Mouse (Mus musculus): Measurements from ENCODE around the gene Acvr1b.
A peak's percentile ranks its signal among the peaks of the same experiment; 100 is the strongest.

Acvr1b gene

DNA sequence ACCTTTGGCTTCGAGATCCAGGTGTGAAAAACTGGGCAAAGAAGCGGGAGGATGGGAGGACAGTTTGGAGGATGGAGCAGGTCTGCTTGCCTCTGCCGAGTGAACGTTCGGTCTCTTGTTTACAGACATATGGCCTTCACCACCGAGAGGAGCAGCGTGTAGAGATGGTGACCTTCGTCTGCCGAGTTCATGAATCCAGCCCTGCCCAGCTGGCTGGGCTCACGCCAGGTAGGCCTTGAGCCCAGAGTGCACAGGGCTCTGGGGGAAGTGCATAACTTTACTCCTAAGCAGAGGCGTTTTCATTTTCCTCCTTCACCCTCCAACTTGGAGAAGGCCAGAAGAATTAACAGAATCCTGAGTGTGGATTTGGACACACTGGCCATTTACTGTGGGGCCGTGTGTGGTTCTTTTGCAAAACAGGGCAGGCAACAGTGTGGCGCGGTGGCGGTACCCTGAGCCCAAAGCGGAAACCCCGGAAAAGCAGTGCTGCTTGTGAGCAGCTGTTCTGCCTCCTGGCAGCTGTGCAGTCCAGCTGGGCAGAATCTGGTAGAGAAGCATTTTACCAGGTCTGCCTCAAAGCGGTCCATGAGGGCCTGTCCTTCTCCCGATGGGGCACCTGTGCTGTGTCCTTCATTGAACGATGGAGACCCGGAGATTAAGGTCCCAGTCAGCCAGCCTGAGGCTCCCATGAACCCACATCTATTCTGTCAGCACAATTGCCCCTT lies 55.2 kb downstream of the Acvr1b start:
- no peak for DNase-seq (ENCODE audit: low spot score)

- no peak for DNase-seq (ENCODE audit: low spot score)
Observed at GRCm38 (mm10) chr15:101230503-101230902, 56.6 kb downstream of the Acvr1b start.

GRCm38 (mm10) chr15:101230995-101231647 lies 57.3 kb downstream of the Acvr1b start:
- DNase-seq (ENCODE audit: low spot score): no peak

DNA sequence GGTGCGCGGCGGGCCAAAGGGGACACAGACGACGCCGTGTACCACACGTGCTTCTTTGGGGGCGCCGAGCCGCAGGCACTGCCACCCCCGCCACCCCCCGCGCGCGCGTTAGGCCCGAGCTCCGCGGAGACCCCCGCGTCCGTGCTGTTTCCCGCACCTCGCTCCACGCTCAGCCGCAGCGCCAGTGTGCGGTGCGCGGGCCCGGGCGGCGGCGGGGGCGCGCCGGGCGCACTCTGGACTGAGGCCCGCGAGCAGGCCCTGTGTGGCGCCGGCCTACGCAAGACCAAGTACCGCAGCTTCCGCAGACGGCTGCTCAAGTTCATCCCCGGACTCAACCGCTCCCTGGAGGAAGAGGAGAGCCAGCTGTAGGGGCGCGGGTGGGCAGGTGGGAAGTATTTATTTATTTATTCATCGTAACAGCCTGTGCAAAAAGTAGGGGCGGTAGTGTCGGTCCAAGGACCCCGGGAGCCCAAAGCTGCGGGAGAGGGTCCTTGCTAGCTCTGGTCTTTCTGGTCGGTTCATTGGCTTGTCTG lies 57.8 kb downstream of the Acvr1b start:
- no peak for DNase-seq (ENCODE audit: low spot score)

DNA sequence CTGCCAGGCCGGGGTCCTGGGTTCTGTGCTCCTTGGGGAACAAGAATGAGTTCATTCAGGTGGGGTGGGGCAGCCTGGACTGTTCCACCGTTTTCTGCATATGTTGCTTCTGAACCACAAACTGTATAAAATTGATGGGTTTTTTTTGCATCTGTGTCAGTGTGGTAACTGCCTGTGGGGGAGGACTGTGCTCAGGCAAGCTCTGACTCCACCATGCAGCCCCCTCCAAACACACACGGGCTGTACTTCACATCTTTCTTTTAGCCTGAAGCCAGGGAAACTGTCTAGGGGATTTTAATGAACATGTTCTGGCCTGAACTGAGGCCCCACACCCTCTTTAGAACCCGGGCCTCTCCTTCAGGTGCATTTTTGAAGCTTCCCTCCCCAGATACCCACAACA lies 58.7 kb downstream of the Acvr1b start:
- DNase-seq (ENCODE audit: low spot score): no peak

DNA sequence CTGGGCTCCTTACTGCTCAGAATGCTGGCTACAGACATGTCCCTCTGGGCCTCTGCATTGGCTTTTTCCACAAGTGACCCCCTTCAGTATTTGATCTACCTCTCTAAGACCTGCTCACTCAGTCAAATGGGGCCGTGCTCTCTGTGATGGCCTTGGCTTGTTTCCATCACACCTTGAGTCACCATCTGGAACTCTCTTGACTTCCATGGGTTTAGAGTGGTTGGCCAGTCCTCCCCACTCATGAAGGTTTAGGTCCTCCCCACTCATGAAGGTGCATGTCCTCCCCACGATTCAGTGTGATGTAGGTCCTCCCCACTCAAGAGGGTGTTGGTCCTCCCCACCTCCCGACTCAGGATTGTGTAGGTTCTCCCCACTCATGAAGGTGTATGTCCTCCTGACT lies 59.3 kb downstream of the Acvr1b start:
- DNase-seq (ENCODE audit: low spot score): no peak

DNA sequence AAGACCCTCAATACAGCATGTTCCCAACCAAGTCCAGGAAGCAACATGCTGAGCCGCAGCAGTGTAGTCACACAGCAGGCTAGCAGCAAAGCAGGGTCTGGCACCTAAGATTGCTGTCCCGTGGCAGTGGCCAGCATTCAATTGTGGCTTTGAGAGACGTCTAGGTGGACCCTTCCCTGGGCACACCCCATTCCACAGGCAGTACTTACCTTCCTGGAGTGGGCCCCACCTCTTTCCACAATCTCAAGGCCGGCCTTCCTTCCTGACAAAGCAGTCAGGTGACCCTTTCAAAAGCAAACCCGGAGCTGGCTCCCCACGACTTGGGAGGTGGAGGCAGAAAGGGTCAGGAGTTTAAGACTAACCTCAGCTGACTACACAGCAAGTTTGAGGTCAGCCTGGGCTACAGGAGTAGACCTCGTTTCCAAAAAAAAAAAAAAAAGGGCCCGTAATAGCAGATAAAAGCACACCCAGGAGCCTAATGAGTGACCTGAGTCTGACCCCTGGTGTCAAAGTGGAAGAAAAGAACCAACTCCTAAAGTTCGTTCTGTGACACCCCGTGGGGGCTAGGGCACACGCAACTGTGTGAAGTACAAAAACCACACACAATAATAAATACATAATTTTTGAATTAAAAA lies 59.9 kb downstream of the Acvr1b start:
- no peak for DNase-seq (ENCODE audit: low spot score)

DNA sequence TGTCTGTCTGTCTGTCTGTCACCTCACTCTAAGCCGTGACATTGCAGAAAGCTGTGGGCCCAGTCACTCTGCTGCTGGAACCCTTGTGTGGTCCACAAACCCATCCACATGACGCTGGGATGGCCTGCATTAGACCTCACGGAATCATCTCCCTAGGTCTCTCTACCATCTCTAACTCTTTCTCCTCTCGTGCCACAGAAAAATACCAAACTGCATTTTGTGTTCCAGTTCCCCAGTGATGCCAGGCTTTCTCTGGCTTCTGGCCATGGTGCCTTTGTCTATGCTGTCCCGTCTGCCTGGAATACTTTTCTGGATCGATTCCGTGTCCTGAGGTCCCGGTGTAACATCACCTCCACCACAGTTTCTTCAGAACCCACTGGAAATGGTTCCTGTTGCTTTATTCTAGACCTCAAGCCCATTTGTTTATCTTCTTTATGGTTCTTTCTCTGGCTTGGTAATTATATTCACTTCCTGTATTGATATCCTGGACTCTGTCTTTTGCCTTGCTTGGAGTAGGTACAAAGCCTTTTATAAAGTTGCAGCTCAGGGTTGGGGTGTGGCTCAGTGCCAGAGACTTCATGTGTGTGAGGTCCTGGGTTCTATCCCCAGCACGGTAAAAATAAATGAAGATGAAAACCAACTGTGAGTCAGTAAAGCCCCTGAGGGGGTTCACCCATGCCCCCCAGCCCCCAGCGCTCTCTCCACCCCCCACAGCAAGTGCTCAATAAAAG lies 60.9 kb downstream of the Acvr1b start:
- no peak for DNase-seq (ENCODE audit: low spot score)

GRCm38 (mm10) chr15:101235342-101235698 lies 61.5 kb downstream of the Acvr1b start:
- DNase-seq (ENCODE audit: low spot score): no peak

DNA sequence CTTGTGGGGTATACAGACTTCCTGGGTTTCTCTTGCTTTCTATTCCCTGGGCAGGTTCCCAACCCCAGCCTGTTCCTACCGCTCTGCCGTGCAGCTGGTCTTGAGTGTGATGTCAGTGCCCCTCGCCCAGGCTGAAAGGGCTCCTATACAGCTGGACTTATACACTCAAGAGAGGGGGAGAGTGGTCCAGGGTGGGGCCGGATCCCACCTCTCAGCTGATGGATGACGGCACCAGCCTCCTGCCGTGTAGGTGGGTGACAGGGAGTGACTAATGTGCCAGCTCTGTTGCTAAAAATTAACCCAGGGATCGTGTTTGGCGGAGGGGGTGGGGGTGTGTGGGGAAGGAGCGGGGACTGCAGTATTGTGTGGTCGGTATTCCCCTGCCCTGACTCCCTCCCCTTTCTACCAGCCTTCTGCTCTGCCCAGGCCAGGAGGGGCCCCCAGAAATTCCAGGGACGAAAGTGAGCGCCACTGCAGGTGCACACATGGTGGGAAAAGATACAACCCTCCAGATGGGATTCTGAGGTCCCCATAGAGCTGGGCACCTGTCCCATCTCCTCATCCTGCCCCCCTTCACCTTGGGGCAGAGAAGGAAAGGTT lies 62.0 kb downstream of the Acvr1b start:
- no peak for DNase-seq (ENCODE audit: low spot score)

GRCm38 (mm10) chr15:101236878-101237277 lies 63.0 kb downstream of the Acvr1b start:
- peak; percentile 80 for DNase-seq (ENCODE audit: low spot score)

GRCm38 (mm10) chr15:101238885-101239511 lies 65.1 kb downstream of the Acvr1b start:
- DNase-seq (ENCODE audit: low spot score): peak; percentile 82

GRCm38 (mm10) chr15:101239821-101240220 lies 66.0 kb downstream of the Acvr1b start:
- DNase-seq (ENCODE audit: low spot score): no peak

- peak; percentile 93 for DNase-seq (ENCODE audit: low spot score)
Observed at GRCm38 (mm10) chr15:101240799-101241204, 66.9 kb downstream of the Acvr1b start.

- DNase-seq (ENCODE audit: low spot score): no peak
Observed at GRCm38 (mm10) chr15:101241236-101241635, 67.4 kb downstream of the Acvr1b start.

DNA sequence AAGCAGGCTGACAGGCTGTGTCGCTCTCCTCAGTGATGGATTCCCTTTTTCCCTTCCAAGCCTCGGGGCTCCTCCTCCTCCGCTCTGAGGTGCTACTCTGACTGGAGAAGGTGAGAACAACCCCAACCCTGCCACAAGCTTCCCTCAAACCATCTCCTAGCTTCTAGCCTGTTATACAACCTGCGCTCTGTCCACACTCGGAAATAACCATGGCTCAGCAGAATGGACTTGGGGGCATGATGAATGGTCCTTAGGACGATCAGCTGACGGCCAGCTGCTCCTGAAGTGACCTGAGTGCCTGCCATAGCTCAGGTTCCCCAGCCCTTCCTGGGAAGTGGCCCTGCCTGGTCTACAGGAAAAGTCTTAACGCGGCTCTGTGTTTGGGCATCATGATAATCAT lies 68.0 kb downstream of the Acvr1b start:
- DNase-seq (ENCODE audit: low spot score): no peak

GRCm38 (mm10) chr15:101242645-101243044 lies 68.8 kb downstream of the Acvr1b start:
- peak; percentile 50 for DNase-seq (ENCODE audit: low spot score)

GRCm38 (mm10) chr15:101244012-101244411 lies 70.1 kb downstream of the Acvr1b start:
- DNase-seq (ENCODE audit: low spot score): no peak

DNA sequence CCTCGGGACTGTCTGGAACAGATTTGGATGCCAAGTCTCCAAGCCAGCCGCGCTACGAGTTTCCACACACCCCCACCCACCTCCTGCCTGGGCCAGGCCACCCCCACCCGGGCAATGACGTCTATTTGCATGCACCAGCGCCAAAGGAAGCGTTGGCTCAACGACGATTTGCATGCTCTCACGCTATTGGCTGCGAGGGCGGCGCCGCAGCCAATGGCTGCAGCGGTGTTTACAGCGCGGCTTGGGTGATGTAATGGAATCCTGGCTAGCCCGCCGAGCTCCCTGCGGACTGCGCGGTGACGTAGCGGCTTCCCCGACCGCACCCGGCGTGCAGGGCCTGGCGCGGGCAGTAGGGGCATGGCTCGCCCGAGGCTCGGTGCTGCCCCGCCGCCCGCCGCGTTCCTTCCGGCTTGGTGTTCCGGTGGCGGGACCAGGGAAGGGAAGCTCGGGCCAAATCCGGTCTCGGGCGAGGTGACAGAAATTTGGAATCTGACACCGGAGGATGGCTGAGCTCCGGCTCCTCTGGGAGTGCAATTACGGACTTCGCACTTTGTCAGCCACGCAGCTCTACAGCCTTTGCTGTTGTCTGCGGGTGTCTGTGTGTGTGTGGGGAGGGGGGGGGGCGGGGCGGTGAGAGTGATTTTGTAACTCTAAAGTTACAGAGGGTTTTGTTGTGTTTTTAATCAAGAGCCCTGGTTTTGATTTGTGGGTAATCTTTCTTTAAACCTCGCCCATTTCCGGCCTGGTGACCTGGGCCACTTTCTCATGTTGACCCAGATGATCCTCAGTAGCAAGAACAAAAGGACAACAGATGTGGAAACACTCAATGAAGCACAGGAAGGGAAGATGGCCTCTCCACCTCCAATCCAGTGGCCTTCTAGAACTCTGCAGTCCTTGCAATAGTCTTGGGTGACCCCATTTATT lies 72.6 kb downstream of the Acvr1b start:
- DNase-seq (ENCODE audit: low spot score): peak; percentile 98

DNA sequence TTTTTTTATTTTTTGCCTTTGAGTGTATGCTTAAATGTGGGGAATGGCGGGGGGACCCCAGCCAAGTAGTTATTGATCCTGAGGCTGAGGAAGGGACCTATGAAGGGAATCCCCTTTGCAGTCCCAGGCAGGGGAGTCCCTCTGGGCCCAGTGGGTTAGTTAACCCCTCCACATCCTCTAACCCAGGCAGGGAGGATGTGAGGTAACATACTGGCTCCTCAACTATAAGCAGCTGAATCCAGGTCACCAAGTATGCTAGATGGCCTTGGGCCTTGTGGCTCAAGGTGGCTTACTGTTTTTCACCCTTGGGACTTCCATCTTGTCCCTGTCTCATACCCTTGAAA lies 73.3 kb downstream of the Acvr1b start:
- DNase-seq (ENCODE audit: low spot score): no peak

Data from embryo, embryonic 10.5 days (tissue).